Mouse (Mus musculus): ENCODE measurements around the gene Tpi1.

- no peak for TF ChIP-seq CTCF (IDR thresholded peaks at IDR 0.05)
- no peak for TF ChIP-seq EP300 (IDR thresholded peaks at IDR 0.05; ENCODE audit: insufficient read depth, low read depth, low read length)
These were observed 40.6 kb upstream of the Tpi1 start for GRCm38 (mm10) chr6:124854647-124855046.
